Mouse (Mus musculus) kidney, embryonic 15.5 days (tissue): ENCODE measurements around the gene Fmo6. TPM values are rescaled to one million over a fixed set of nuclear protein-coding genes. Genes with fewer than 3 reads are reported as not detected.
A peak's percentile ranks its signal among the peaks of the same experiment; 100 is the strongest.

Experiments used
- ATAC-seq: fragments of 200-750 bp; cut with Nextera tagmentation; replicated peaks from 2 replicates; pipeline ENCODE4 v1.8.0; 2017; ENCODE audit warnings: moderate TSS enrichment; ENCODE audit not compliant: low FRiP score
- H3K27ac ChIP-seq: fragments of 300-500 bp; sonication (generic); 2 replicates; pipeline ENCODE4 v1.5.1; 2015; ENCODE audit warnings: mild to moderate bottlenecking, inconsistent platforms
- H3K27me3 ChIP-seq: fragments of 300-500 bp; sonication (generic); 2 replicates; pipeline ENCODE4 v1.6.1; 2015; ENCODE audit warnings: inconsistent platforms
- H3K36me3 ChIP-seq: fragments of 300-500 bp; sonication (generic); 2 replicates; pipeline ENCODE4 v1.6.1; 2015; ENCODE audit warnings: inconsistent platforms
- H3K4me1 ChIP-seq: fragments of 300-500 bp; sonication (generic); 2 replicates; pipeline ENCODE4 v1.6.1; 2015; ENCODE audit warnings: inconsistent platforms
- H3K4me2 ChIP-seq: fragments of 300-500 bp; sonication (generic); 2 replicates; pipeline ENCODE4 v1.6.1; 2015; ENCODE audit warnings: moderate library complexity, mild to moderate bottlenecking, inconsistent platforms
- H3K4me3 ChIP-seq: fragments of 300-500 bp; sonication (generic); replicated peaks from 2 replicates; pipeline ENCODE4 v1.5.1; 2015; ENCODE audit warnings: mild to moderate bottlenecking, inconsistent platforms
- H3K9ac ChIP-seq: fragments of 300-500 bp; sonication (generic); 2 replicates; pipeline ENCODE4 v1.6.1; 2015; ENCODE audit warnings: mild to moderate bottlenecking, inconsistent platforms
- H3K9me3 ChIP-seq: fragments of 300-500 bp; sonication (generic); replicated peaks from 2 replicates; pipeline ENCODE4 v1.6.1; 2016; ENCODE audit warnings: inconsistent platforms
- WGBS: fragments of 180-500 bp; shearing (Covaris S2); methylation state at CpG from one replicate; pipeline ENCODE4 v1.1.7; 2015; ENCODE audit warnings: mixed read lengths; 5-methylcytosine and 5-hydroxymethylcytosine counted together
- polyA plus RNA-seq: library from polyadenylated mRNA; unstranded; fragments of >200 nt; fragmentation: Nextera tagmentation; extraction: Ambion mirVana; gene quantifications from 2 replicates; pipeline ENCODE4 v1.2.1, GENCODE M21; 2015

The Fmo6 gene
- 0.09 and 0.13 TPM in 2 replicates for polyA plus RNA-seq

DNA sequence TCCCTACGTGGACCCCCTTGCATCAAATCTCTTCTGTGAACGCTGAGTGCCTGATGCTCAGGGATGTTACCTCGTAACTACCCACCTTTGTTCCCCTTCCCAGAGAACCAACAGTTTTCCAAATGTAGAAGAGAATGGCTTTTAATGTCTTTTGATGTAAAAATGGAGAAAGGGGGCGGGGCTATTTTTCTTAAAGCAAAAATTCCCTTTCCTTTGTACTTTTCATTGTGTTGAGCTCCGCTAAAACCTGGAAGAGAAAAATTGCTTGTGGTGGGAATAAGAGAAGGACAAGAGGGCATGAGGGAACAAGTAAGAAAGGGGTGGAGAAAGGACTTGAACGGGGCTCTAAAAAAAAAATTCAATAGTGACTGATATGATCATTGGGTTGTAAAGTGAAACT is at the start of gene Fmo6:
Fmo6 (minus strand) TSS at position 101 of the 400 bp plus-strand sequence.
- 73% methylated on average over 6 of the region's 6 CpGs for WGBS
- no peak within 1 kb of the TSS for H3K9ac ChIP-seq
- H3K36me3 ChIP-seq, result no peaks in the 10 kb centered on the region
- ATAC-seq, result no peak
- no peak within 1 kb of the TSS for H3K4me3 ChIP-seq
- H3K9me3 ChIP-seq, result no peaks in the 10 kb centered on the region
- peak within 1 kb of the TSS; percentile 84 for H3K27ac ChIP-seq
- H3K27me3 ChIP-seq, result no peaks in the 10 kb centered on the region
- no peak within 1 kb of the TSS for H3K4me2 ChIP-seq
- H3K4me1 ChIP-seq, result 0 out of 2 replicates have a peak, but pooled peaks cover 12% of the 10 kb centered on the region

DNA sequence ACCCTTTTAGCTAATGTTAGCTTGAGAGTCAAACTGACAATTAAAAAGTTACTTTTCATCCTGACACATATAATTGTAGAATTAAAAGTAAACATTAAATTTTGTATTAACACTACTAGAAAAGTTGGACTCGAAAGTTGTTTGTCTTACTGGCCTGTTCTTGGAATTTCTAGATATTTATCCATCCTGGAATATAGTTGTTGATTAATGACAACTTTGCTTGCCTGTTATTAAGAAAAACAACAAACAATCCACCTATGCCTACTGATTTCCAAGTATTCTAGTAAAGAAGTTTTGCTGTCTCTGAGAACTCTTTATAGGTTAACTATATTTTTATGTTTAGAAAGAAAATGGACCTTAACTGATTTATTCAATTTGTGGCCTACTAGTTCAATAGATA is 49.5 kb upstream of the Fmo6 start:
- H3K4me2 ChIP-seq, result no peak overlapping the region
- H3K9ac ChIP-seq, result no peak overlapping the region
- H3K9me3 ChIP-seq, result no peaks in the 10 kb centered on the region
- 66% methylated on average over 1 of the region's 1 CpGs for WGBS
- H3K27ac ChIP-seq, result no peak overlapping the region
- no peak for ATAC-seq
- no peak overlapping the region for H3K4me3 ChIP-seq
- H3K4me1 ChIP-seq, result no peaks in the 10 kb centered on the region
- no peaks in the 10 kb centered on the region for H3K36me3 ChIP-seq
- no peaks in the 10 kb centered on the region for H3K27me3 ChIP-seq

DNA sequence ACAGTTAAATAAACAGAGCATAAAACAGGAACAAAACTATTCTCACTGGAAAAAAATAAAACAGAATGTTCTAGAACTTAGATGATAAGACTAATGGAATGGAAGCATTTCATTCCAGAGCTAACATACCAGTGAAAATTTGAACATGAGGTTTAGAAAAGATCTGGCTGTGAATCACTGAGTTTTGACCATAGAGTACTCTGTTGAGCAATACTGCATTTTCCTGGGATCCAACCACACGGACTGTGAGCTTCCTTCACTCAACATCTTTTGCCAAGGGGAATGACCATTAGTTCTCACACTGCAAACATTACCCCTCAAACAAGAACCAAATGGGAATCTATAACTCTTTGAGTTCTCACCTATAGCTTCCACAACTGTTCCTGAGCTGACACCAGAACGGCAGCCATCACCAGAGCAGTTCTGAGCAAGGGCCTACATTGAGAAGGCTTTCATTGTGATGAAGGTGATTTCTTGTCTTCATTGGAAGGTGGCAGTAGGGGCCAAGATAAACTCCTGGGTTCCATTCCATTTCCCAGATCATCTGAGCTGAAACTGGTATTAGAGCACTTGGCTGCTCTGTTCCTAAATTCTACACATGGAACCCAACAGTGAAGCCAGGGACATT is 48.9 kb upstream of the Fmo6 start:
- H3K9me3 ChIP-seq, result no peaks in the 10 kb centered on the region
- WGBS, result 89% methylated on average over 2 of the region's 2 CpGs
- H3K27me3 ChIP-seq, result no peaks in the 10 kb centered on the region
- no peak overlapping the region for H3K4me2 ChIP-seq
- H3K9ac ChIP-seq, result no peak overlapping the region
- no peak overlapping the region for H3K4me3 ChIP-seq
- no peaks in the 10 kb centered on the region for H3K4me1 ChIP-seq
- ATAC-seq, result no peak
- no peaks in the 10 kb centered on the region for H3K36me3 ChIP-seq
- H3K27ac ChIP-seq, result no peak overlapping the region

DNA sequence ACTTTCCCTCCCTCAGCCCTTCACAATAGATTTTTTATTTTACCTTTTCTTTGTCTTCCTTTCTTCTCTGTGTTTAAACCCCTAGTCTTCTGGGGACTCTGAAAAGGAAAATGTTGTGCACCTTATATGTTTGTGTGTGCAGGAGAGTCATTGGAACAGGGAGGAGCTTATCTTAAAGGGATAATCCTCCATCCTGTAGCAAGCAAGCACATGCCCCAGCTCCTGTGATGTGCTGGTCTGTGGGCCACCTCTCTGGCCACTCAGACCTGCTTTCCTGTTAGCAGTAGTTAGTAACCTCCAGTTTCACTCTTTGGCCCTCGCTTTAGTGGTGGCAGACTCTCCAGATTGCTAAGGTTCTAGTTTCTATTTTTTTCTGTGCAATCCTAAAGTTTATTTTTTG is 47.1 kb upstream of the Fmo6 start, which contains the start of gene Fmo3:
Fmo3 (minus strand) TSS at position 101 of the 400 bp plus-strand sequence.
- no peak for ATAC-seq
- Histone ChIP-seq H3K4me1 (no peaks in the 10 kb centered on the region), H3K27ac (no peak within 1 kb of the TSS), H3K36me3 (no peaks in the 10 kb centered on the region), H3K4me2 (no peak within 1 kb of the TSS), H3K9me3 (no peaks in the 10 kb centered on the region), H3K27me3 (no peaks in the 10 kb centered on the region), H3K9ac (no peak within 1 kb of the TSS), H3K4me3 (no peak within 1 kb of the TSS)
- whole genome bisulfite sequencing, result 74% methylated on average over 1 of the region's 1 CpGs

DNA sequence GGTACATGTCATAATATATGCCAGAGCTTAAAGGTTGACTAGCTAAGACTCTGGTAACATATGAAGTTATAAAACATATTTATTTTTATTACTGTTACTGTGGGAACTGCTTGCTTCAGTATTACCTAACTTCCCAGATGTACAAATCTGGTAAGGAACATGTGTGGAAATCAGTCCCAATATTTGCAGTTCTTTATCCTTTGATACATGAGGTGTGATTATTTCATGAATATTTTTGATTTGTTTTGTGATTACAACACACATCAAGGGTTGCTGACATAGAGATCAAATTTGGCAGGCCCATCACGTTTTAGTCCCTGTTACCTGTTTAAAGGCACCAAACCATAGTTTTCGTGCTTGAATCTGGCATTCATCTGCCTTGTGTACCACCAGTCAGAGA is 26.2 kb upstream of the Fmo6 start:
- Histone ChIP-seq H3K4me1 (no peaks in the 10 kb centered on the region), H3K4me3 (no peak overlapping the region), H3K27me3 (no peaks in the 10 kb centered on the region), H3K9ac (no peak overlapping the region), H3K4me2 (no peak overlapping the region), H3K9me3 (no peaks in the 10 kb centered on the region), H3K27ac (no peak overlapping the region), H3K36me3 (no peaks in the 10 kb centered on the region)
- no peak for ATAC-seq
- WGBS, result 73% methylated on average over 2 of the region's 2 CpGs

DNA sequence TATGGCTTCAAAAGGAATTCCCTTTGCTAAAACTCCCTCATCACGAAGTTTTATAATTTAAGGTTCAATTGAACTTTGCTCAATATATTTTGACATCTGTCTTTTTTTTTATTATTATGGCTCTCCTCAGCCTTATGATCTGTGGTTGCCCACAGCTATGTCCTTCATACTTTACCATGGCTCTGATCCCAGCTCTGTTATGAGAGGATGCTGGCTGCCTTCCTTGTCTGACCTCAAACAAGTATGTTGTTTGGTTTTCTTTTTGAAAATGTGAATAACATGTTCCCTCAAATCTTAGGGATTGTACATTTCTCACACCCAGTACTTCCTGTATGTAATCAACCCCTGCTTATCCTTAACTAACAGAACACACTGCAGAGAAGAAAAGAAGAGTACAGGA is 20.1 kb upstream of the Fmo6 start:
- no peaks in the 10 kb centered on the region for H3K4me1 ChIP-seq
- no peak overlapping the region for H3K4me3 ChIP-seq
- ATAC-seq, result no peak
- H3K9ac ChIP-seq, result no peak overlapping the region
- H3K27ac ChIP-seq, result no peak overlapping the region
- no peaks in the 10 kb centered on the region for H3K27me3 ChIP-seq
- no peaks in the 10 kb centered on the region for H3K9me3 ChIP-seq
- 71% methylated on average over 1 of the region's 1 CpGs for WGBS
- H3K36me3 ChIP-seq, result no peaks in the 10 kb centered on the region
- no peak overlapping the region for H3K4me2 ChIP-seq

DNA sequence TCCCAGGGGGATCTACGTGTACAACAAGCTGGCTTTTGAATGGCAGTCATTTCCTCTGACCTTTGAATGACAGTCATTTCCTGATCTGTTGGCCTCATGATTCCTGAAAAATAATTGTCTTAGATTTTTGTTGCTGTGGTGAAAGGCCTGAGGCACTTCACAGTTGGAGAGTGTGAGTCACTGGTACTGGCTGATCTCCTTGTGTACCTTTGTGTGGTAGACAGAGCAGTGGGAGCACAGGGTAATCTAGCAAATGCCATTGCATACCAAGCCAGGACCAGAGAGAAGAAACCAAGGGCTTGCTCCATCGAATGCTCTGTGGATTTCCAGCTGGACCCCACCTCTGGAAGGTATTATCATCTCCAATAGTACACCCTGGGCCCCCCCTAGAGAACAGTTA is 15.8 kb upstream of the Fmo6 start:
- Histone ChIP-seq H3K9ac (no peak overlapping the region), H3K27ac (no peak overlapping the region), H3K4me3 (no peak overlapping the region), H3K9me3 (no peaks in the 10 kb centered on the region), H3K4me2 (no peak overlapping the region), H3K27me3 (no peaks in the 10 kb centered on the region), H3K4me1 (no peaks in the 10 kb centered on the region), H3K36me3 (no peaks in the 10 kb centered on the region)
- ATAC-seq, result no peak
- 55% methylated on average over 2 of the region's 2 CpGs for WGBS

DNA sequence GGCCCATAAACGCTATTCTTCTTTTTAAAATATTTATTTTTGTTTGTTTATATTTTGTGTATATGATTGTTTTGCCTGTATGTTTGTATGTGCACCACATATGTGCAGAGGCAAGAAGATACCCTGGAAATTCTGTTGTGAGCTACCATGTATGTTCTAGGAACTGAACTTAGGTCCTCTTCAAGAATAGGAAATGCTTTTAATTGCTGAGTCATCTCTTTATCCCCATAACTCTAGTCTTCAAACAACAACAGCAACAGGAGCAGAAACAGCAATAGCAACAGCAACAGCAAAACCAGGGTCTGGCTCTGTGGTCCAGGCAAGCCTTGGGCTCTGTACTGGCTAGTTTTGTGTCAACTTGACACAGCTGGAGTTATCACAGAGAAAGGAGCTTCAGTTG is 12.4 kb upstream of the Fmo6 start:
- no peak overlapping the region for H3K4me3 ChIP-seq
- H3K27ac ChIP-seq, result no peak overlapping the region
- no peak overlapping the region for H3K4me2 ChIP-seq
- no peaks in the 10 kb centered on the region for H3K27me3 ChIP-seq
- no peak for ATAC-seq
- no peaks in the 10 kb centered on the region for H3K36me3 ChIP-seq
- no peaks in the 10 kb centered on the region for H3K9me3 ChIP-seq
- H3K4me1 ChIP-seq, result no peaks in the 10 kb centered on the region
- 95% methylated on average over 1 of the region's 1 CpGs for WGBS
- no peak overlapping the region for H3K9ac ChIP-seq

DNA sequence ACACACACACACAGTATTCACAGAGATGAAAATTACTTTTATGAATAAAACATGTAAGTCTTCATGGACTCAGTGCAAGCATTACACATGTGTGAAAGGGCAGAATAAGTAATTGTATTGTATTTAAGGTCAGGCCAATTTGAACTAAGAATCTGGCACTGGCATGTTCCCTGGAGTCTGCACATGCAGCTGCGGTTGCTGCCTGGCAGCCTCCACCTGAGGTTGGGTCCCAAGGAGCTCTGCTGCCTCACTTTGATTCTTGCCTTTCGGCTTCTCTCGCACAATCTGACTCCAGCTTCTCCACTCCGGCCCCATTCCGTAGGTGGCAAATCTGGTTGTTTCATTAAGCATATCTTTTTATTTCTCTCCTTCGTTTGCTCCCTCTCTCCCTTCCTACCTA is 10.6 kb upstream of the Fmo6 start:
- no peaks in the 10 kb centered on the region for H3K36me3 ChIP-seq
- no peak overlapping the region for H3K4me3 ChIP-seq
- no peaks in the 10 kb centered on the region for H3K9me3 ChIP-seq
- no peak overlapping the region for H3K4me2 ChIP-seq
- H3K9ac ChIP-seq, result no peak overlapping the region
- no peak overlapping the region for H3K27ac ChIP-seq
- WGBS, result 92% methylated on average over 6 of the region's 6 CpGs
- H3K4me1 ChIP-seq, result no peaks in the 10 kb centered on the region
- ATAC-seq, result no peak
- no peaks in the 10 kb centered on the region for H3K27me3 ChIP-seq

DNA sequence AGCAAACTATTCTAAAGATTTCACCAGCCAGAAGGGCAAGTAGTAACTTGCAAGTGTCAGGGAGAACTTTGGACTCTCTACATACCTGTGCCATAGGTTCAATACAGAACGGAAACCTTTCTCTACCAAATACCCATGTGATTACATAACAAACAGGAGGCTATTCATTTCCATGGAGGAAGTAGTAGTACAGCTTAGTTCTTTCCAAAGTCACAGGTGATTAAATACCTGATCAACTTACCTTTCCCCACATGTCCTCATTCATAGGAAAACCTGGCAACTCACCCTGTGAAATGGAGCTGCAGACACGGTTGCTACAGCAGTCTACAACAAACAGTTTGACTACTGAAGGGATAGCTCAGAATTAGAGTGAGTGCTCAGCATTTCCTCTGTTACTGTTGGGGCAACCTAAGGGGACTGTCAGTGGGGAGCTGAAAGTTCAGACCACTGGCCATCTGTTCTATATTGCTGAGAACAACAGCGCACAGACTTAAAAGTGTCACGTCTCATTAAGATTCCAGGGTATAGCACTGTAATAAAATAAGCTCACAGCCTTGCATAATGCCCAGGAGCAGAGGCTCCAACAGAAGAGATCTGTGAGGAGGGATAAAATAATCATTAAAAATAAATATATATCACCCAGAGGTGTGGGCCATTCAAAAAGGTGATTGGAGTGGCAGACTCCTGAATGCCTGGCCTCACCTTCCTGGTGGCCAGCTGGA is 9.7 kb upstream of the Fmo6 start:
- peak; percentile 58 for ATAC-seq
- Histone ChIP-seq H3K36me3 (no peaks in the 10 kb centered on the region), H3K9ac (no peak overlapping the region), H3K4me1 (no peaks in the 10 kb centered on the region), H3K27me3 (no peaks in the 10 kb centered on the region), H3K9me3 (no peaks in the 10 kb centered on the region), H3K4me2 (no peak overlapping the region), H3K27ac (no peak overlapping the region), H3K4me3 (no peak overlapping the region)
- WGBS, result 40% methylated on average over 4 of the region's 4 CpGs

DNA sequence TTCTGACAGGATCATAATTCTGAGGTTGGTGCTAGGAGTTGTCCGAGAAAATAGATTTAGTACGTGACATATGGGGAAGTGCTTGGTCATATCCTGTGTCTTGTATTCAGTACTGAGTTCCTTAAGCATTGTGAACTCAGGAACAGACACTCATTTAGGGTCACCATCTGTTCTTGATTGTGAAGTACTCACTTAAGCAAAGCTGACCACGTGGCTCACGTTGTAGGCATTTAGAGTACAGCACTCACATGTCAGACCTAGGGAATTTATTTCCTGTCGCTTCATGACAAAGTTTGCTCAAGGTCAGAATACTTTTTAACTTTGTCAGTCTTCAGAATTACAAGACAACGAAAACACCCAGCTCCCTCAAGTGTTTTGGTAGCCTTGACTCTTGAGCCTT is 6.4 kb upstream of the Fmo6 start:
- H3K4me1 ChIP-seq, result 0 out of 2 replicates have a peak, but pooled peaks cover 7% of the 10 kb centered on the region
- H3K27me3 ChIP-seq, result no peaks in the 10 kb centered on the region
- WGBS, result 50% methylated on average over 6 of the region's 6 CpGs
- H3K4me2 ChIP-seq, result no peak overlapping the region
- no peak overlapping the region for H3K27ac ChIP-seq
- H3K9me3 ChIP-seq, result no peaks in the 10 kb centered on the region
- H3K36me3 ChIP-seq, result no peaks in the 10 kb centered on the region
- no peak for ATAC-seq
- H3K4me3 ChIP-seq, result no peak overlapping the region
- H3K9ac ChIP-seq, result no peak overlapping the region

DNA sequence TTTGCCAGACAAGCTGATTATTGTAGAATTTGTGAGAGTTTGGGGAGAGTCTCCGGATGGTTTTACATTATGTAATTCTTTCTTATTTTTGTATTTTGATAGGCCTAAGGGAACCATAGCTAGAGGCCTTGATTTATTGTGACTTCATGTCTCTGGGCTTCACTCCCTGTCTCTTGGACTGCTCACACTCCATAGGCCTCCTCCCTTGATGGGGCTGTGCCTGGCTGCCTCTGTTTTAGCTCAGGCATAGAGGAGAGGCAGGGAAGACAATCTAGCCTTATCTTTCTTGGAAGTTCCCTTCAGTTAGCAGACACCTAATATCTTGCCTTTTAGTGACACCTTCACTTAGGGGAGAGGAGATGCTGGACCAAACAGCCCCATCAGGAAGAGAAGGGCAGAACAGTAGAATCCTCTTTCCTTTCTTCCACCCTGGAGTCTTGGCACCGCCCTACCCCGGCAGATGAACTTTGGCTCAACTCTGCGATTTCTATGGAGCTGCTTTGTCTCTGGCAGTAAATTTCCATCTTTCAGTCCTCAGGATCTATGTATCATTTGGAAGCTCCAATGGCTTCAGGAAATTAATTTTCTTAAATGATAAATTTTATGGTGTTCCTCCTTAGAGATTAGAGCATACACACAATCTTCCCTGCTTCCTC is 1.5 kb upstream of the Fmo6 start:
- WGBS, result 44% methylated on average over 4 of the region's 4 CpGs
- peak; percentile 79 for ATAC-seq

More for the DNA sequence above, 1.5 kb upstream of the Fmo6 start:
- 0 out of 2 replicates have a peak, but pooled peaks cover 12% of the 10 kb centered on the region for H3K4me1 ChIP-seq
- H3K9ac ChIP-seq, result no peak overlapping the region
- H3K4me2 ChIP-seq, result no peak overlapping the region
- H3K27ac ChIP-seq, result peak overlapping the region; percentile 84
- no peak overlapping the region for H3K4me3 ChIP-seq
- no peaks in the 10 kb centered on the region for H3K36me3 ChIP-seq
- no peaks in the 10 kb centered on the region for H3K27me3 ChIP-seq
- H3K9me3 ChIP-seq, result no peaks in the 10 kb centered on the region
